Mouse (Mus musculus): ENCODE measurements at regions not wholly inside any gene's neighbourhood (a gene's known extent, or its start where the extent isn't known, plus 50 kb on each side); places are given as distances from the start of the nearest gene placed in this dataset.

DNA sequence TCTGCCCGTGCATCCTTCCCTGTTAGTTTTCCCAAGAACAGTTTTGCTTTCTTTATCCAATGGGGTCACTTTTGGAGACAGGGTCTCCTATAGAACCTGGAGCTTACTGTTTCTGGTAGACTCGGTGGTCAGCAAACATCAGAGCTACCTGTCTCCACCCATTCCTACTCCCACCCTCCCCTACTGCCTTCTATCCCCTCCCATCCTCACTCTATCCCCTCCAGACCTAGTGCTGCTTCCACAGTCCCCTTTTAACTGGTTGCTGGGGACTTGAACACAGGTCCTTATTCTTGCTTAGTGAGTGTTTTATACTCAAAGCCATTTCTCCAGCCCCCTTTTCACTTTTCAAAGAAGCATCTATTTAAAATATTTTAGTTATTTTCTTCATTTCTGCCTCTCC is 189.4 kb upstream of the Fat4 start:
- no peak for DNase-seq (ENCODE audit: low spot score in 2 of 2)

DNA sequence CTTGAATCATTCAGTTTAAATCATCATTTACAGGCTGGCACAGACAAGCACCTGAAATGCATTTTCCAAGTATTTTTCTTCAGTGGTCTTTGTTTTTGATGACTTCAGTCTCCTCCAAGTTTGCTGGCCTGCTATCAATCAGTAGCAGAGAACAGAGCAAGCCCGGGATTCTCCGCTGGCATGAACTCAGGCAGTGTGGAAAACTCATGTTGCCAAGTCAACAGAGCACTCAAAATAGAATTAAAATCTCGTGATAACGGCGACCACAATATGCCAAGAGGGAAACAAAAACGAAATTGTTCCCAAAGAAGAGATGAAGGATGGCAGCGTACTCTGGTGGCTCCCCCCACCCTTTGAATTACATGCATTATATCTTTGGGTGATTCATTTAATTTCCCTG is 190.9 kb upstream of the Fat4 start:
- no peak for DNase-seq (ENCODE audit: low spot score in 2 of 2)

GRCm38 (mm10) chr3:38692768-38693167 is 194.0 kb upstream of the Fat4 start:
- no peak for DNase-seq (ENCODE audit: low spot score in 2 of 2)

GRCm38 (mm10) chr3:38684247-38684991 is 199.8 kb upstream of the Ankrd50 start:
- no peak for DNase-seq (ENCODE audit: low spot score in 2 of 2)

DNA sequence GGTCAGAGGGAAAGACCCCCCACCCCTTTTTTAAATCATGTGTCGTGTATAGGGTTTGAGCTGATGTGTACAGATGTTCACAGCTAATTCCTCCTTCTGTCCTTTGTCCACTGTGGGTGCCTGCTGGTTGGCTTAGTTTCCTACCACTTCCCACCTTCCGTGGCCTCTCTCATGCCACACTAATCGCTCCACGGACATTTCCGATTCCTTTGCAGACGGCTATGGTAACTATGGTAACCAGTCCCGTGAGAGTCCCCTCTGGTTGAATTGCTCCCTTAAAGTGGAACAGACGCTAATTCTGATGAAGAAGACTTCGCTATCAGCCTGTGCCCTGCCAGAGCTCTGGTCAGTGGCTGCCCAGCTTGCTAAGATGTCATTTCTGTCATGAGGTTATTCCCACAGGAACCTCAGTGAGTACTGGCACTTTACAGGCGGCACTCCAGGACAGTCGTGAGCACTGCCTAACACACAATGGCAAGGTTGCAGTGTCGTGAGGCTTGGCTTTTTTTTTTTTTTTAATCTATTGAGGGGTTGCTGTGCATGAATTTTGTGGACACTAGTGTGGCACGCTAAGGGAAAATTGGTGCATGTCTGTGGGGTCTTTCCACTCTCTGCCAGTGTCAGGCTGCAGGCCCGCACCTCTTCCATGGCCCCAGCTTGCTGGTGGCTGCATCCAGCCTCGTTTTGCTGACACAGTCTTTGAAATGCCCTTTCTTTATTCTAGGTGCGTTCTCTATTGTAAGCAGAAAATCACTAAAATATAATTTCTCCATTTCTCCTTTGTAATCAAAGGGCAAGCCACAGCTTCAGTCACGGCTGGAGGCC is 179.2 kb upstream of the Ankrd50 start:
- no peak for DNase-seq (ENCODE audit: low spot score in 2 of 2)

- DNase-seq (ENCODE audit: low spot score in 2 of 2) = peak in 1 of 2 experiments; percentile 21
Measured at GRCm38 (mm10) chr3:38663023-38663422, 178.4 kb upstream of the Ankrd50 start.

GRCm38 (mm10) chr3:38656790-38657189 is 172.1 kb upstream of the Ankrd50 start:
- DNase-seq (ENCODE audit: low spot score in 2 of 2) = no peak

GRCm38 (mm10) chr3:38653928-38654327 is 169.3 kb upstream of the Ankrd50 start:
- DNase-seq (ENCODE audit: low spot score in 2 of 2) = no peak

DNA sequence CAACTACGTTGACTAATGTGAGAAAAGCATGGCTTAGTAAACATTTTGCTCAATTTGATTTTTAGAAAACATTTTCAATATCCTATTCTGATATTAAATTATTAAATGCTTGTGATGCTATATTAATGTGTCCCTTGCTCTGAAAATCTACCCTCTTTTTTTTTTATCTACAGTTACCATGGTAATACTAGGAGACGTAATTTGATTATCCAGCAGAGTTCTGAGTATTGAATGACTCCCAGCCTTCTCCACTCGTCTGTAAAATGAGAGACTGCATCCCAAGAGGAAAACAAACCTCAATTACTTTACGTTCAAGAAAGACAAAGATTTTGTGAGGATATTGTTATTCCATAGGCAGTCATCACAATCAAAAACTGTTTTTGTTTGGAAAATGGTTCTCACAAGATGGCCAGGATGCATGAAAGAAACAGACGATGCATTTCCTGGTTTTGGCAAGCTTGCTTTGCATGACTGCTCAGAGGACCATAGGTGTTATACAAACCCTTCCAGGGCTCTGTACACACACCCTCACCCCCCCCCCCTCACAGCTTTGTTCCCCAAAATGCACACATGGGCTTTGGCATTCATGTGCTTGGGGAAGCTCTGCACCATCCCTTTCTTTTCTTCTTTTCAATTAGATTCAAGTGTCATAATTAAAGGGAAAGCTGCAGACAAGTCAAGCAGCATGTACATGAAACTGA is 168.5 kb upstream of the Ankrd50 start:
- no peak for DNase-seq (ENCODE audit: low spot score in 2 of 2)

GRCm38 (mm10) chr3:38650176-38650575 is 165.5 kb upstream of the Ankrd50 start:
- DNase-seq (ENCODE audit: low spot score in 2 of 2) = no peak

DNA sequence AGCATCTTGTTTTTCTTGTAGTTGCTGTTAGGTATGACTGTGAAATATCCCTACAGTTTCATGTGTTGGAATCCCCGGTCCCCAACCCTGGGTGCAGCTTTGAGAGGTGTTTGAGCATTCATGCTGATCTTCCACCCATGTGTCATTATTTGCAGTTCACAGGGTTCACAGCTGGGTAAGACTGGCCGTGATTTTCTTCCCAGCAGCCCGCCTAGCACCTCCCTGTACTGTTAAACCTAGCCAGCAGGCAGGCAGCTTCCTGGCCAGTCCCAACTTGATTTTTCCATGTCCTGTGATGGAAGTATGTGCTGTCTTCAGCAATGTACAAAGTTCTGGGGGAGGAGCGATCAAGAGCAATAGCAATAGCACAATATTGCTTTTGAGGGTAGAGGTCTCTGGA is 164.0 kb upstream of the Ankrd50 start:
- DNase-seq (ENCODE audit: low spot score in 2 of 2) = no peak

- no peak for DNase-seq (ENCODE audit: low spot score in 2 of 2)
Measured at GRCm38 (mm10) chr3:38647737-38648330, 163.2 kb upstream of the Ankrd50 start.

- DNase-seq (ENCODE audit: low spot score in 2 of 2) = no peak
Measured at GRCm38 (mm10) chr3:38641733-38642132, 157.1 kb upstream of the Ankrd50 start.

- no peak for DNase-seq (ENCODE audit: low spot score in 2 of 2)
Measured at GRCm38 (mm10) chr3:38636806-38637205, 152.2 kb upstream of the Ankrd50 start.

GRCm38 (mm10) chr3:38633347-38633746 is 148.7 kb upstream of the Ankrd50 start:
- DNase-seq (ENCODE audit: low spot score in 2 of 2) = no peak

DNA sequence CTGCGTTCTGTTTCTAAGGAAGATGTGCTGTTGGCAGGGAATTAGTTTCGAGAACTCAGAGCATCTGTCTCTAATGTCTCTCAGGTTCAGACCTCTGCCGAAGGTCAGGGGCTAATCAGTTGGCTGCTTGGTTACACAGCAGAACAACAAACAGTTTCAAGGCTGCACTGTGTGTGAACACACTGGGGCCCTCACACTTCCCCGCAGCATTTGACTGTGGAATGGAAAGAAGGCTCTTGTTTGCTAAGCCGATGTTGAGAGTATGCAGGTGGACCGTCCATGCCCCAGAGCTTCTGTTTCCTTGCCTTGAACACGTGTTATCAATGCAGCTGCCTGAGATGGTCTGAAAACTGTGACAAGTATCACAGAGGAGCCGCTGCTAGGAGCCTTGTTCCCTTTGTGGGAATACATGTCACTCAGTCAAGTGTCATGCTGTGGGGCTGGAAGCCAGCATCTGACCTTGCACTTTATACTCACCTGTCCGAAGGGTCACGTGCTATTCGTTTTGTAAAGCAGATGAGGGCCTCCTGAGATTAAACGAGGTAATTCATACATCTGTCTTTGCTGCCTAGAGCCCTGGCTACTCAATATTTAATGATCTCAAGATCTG is 141.0 kb upstream of the Ankrd50 start:
- no peak for DNase-seq (ENCODE audit: low spot score in 2 of 2)

GRCm38 (mm10) chr3:38617989-38618388 is 133.3 kb upstream of the Ankrd50 start:
- no peak for DNase-seq (ENCODE audit: low spot score in 2 of 2)

DNA sequence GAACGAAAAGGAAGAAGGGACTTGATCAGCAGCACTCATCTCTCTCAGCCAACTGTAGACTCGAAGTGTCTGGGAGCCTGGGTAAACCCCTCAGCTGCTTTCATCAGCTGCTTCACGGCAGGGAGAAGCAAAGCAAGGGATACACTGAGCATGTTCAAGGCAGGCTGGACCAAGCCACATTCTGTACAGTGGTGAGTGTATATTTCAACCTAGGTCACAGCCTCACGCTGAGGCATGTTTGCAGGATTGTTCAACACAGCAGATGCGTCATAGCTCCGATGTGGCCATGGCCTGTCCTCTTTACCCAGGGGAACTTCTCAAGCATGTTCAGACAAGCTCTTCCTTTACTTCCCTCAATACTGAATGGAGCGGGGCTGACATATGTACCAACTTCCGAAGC is 132.6 kb upstream of the Ankrd50 start:
- DNase-seq (ENCODE audit: low spot score in 2 of 2) = no peak

DNA sequence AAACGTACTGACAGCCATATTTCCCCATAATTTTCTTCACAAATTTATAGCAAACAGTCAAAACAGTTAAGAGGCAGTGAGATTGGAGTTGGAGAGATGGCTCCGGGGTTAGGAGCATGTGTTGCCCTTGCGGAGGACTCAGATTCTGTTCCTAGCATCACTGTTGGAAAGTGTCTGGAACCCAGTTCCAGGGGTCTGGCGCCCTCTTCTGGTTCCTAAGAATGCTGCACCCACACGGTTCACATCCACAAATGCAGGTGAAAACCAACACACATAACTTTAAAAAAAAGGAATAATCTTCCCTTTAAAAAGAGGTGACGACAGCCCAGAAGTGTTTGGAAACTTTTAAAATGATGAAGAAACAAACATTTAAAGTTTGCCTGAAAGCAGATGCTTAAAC is 129.1 kb upstream of the Ankrd50 start:
- DNase-seq (ENCODE audit: low spot score in 2 of 2) = peak in 1 of 2 experiments; percentile 11

GRCm38 (mm10) chr3:38591531-38591930 is 106.9 kb upstream of the Ankrd50 start:
- no peak for DNase-seq (ENCODE audit: low spot score in 2 of 2)

- no peak for DNase-seq (ENCODE audit: low spot score in 2 of 2)
Measured at GRCm38 (mm10) chr3:38588966-38589365, 104.3 kb upstream of the Ankrd50 start.

GRCm38 (mm10) chr3:38585509-38585908 is 100.9 kb upstream of the Ankrd50 start:
- DNase-seq (ENCODE audit: low spot score in 2 of 2) = no peak
